Mouse (Mus musculus) v-Abl transformed pro-B cells (cell line): ENCODE results near the gene Ylpm1.

Source experiments
- in situ Hi-C, 2 experiments: fragments of 400-800 bp; cut with MboI; formaldehyde crosslinking; loops; one replicate each; pipeline ENCODE4 v1.15.1; 2025; ENCODE audit not compliant: unreplicated experiment in 2 of 2

Gene Ylpm1

GRCm38 (mm10) chr12:85106292-85106691 is 110.2 kb downstream of the Ylpm1 start:
- in situ Hi-C loops, result loop anchor here in 1 of 2 experiments (25.0 kb wide), 1 partner anchor 381 kb away; no protein-coding TSS in a partner anchor

GRCm38 (mm10) chr12:85108643-85109042 is 112.5 kb downstream of the Ylpm1 start:
- in situ Hi-C loops, result loop anchor here in 1 of 2 experiments (25.0 kb wide), 1 partner anchor 379 kb away; no protein-coding TSS in a partner anchor

- in situ Hi-C loops, result loop anchor here in 1 of 2 experiments (25.0 kb wide), 1 partner anchor 378 kb away; no protein-coding TSS in a partner anchor
Measured at GRCm38 (mm10) chr12:85109426-85109825, 113.3 kb downstream of the Ylpm1 start.

- in situ Hi-C loops, result loop anchor here in 1 of 2 experiments (25.0 kb wide), 1 partner anchor 377 kb away; no protein-coding TSS in a partner anchor
Measured at GRCm38 (mm10) chr12:85110011-85110697, 114.0 kb downstream of the Ylpm1 start.

GRCm38 (mm10) chr12:85110698-85111592 is 114.8 kb downstream of the Ylpm1 start, which contains the start of the genes Prox2 and Dlst:
Gene Prox2, minus strand, starts transcription at chr12:85110759.
Gene Dlst, plus strand, starts transcription at chr12:85110833.
- in situ Hi-C loops, result loop anchor here in 1 of 2 experiments (25.0 kb wide), 1 partner anchor 376 kb away; no protein-coding TSS in a partner anchor

- in situ Hi-C loops, result loop anchor here in 1 of 2 experiments (25.0 kb wide), 1 partner anchor 375 kb away; no protein-coding TSS in a partner anchor
Measured at GRCm38 (mm10) chr12:85112550-85113251, 116.6 kb downstream of the Ylpm1 start.

- in situ Hi-C loops, result loop anchor here in 1 of 2 experiments (25.0 kb wide), 1 partner anchor 374 kb away; no protein-coding TSS in a partner anchor
Measured at GRCm38 (mm10) chr12:85113337-85113736, 117.2 kb downstream of the Ylpm1 start.

GRCm38 (mm10) chr12:85113917-85114316 is 117.8 kb downstream of the Ylpm1 start:
- in situ Hi-C loops, result loop anchor here in 1 of 2 experiments (25.0 kb wide), 1 partner anchor 373 kb away; no protein-coding TSS in a partner anchor

GRCm38 (mm10) chr12:85115678-85116077 is 119.6 kb downstream of the Ylpm1 start:
- in situ Hi-C loops, result loop anchor here in 1 of 2 experiments (25.0 kb wide), 1 partner anchor 372 kb away; no protein-coding TSS in a partner anchor
